Mouse (Mus musculus): Measurements from ENCODE around the gene Dnmbp.

Dnmbp gene

DNA sequence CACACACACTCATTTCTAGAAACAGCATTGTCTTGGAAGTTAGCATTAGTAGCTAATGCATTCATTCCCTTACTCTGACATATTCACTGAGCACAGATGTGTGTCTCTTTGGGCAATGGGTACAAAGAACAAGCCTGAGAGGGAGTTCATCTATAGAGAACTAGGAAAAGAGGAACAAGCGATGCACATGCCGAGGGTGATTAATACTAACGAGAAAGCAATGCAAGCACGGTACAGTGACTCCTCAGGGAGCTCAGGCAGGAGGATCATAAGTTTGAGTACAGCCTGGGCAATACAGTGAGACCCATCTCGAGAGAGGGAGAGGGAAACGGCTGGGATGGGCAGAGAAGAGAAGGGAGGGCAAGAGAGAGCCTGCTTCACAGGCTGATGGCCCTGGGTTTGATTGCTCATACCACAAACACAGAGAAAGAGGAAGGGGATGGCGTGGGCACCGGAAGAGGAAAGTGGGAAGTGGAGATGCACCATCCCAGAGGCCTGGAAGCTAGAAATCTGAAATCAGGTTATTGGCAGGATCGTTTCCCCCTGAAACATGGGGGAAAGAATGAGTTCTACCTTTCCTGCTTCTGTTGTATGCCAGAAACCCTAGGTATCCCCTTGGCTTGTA, 138.5 kb downstream of the Dnmbp start:
- DNase-seq (ENCODE audit: low spot score), result no peak

DNA sequence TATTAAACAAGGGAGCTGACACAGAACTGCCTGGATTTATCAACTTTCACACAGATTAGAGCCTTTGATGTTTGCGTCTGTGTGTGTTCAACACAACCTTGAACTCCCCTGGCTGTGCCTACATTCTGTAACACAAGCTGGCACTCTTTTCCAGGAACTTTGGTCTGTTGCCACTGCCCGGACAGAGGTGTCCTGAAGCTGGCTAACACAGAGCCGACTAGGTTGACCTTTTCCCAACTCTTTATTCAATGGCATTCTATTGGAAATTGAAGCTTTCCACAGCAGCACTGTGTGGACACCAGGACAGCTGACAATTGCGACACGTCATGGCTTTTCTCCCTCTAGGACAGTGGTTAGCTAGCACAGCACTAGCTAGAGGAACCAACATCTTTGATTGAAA, 142.8 kb downstream of the Dnmbp start:
- DNase-seq (ENCODE audit: low spot score), result peak; percentile 84
